Mouse (Mus musculus): ENCODE measurements around the gene Uqcc2. TPM values are rescaled to one million over a fixed set of nuclear protein-coding genes. Genes with fewer than 3 reads are reported as not detected.

Gene Uqcc2
- polyA plus RNA-seq, 1 experiment: 105 TPM

DNA sequence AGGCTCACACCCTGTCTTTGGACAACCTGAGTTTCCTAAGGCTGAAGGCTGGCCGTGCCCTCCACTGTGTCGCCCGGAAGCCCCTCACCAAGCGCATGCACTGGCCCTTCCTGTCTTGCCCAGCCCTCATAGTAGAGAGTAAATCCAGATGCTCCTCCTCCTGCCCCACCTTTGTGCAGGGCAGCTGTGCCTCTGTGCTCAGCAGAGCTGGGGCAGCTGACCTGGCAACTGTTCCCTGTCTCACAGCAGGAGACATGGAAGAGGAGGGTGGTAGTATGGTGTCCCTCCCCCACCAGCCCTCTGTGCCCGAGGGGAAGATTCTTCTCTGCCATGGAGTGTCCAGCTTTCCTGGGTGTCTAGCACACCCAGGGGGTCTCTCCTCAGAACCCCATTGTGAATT is 32.0 kb downstream of the Uqcc2 start:
- Histone ChIP-seq H3K4me1 (ENCODE audit: control insufficient read depth, insufficient read depth, low read length) (no peaks in the 10 kb centered on the region), H3K4me3 (replicated peaks; ENCODE audit: control insufficient read depth, low read depth, low read length) (no peak overlapping the region), H3K27ac (ENCODE audit: control insufficient read depth, insufficient read depth, low read depth, low read length, poor library complexity) (no peak overlapping the region)
- TF ChIP-seq CTCF (IDR thresholded peaks at IDR 0.05; ENCODE audit: control insufficient read depth, insufficient read depth, low read length): no peak
- no peak for TF ChIP-seq POLR2A (IDR thresholded peaks at IDR 0.05; ENCODE audit: borderline replicate concordance, control insufficient read depth, low read depth, low read length)
- 89% methylated on average over 5 of the region's 5 CpGs for WGBS

DNA sequence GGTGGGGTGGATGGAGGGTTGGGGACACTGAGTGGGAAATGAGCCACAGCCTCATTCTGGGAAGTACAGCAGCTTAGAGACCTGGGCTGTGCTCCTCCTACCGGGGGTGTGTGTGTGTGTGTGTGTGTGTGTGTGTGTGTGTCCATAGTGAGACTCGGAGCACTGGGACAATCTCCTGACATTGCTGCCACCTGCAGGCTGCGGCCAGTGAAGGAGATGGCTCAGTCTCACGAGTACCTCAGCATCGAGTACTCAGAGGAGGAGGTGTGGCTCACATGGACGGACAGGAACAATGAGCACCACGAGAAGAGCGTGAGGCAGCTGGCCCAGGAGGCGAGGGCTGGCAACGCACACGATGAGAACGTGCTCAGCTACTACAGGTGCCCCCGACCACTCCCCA is 38.0 kb downstream of the Uqcc2 start:
- WGBS: 72% methylated on average over 13 of the region's 13 CpGs

DNA sequence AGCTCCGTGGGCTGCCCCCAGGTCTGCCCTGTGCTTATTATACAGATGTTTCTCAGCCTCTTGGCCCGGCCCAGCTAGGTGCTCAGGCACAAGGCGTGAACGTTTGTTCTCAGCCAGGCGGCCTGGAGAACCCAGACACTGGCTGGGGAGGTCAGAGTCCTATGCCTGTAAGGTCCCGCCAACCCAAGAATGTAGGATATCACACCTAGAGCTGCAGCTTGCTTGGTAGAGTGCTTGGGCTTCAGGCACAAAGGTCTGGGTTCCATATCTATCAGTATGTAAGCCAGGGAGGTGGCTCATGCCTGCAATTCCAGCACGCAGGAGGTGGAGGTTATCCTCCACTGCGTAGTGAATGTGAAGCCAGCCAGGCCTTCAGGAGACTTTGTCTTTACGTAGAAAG is 43.6 kb downstream of the Uqcc2 start:
- 84% methylated on average over 9 of the region's 9 CpGs for WGBS
- TF ChIP-seq CTCF (IDR thresholded peaks at IDR 0.05; ENCODE audit: control insufficient read depth, insufficient read depth, low read length) (no peak), POLR2A (IDR thresholded peaks at IDR 0.05; ENCODE audit: borderline replicate concordance, control insufficient read depth, low read depth, low read length) (no peak)
- Histone ChIP-seq H3K4me1 (ENCODE audit: control insufficient read depth, insufficient read depth, low read length) (peaks cover under 1% of the 10 kb centered on the region; the same call in 1 of the 2 replicates), H3K27ac (ENCODE audit: control insufficient read depth, insufficient read depth, low read depth, low read length, poor library complexity) (no peak overlapping the region), H3K4me3 (replicated peaks; ENCODE audit: control insufficient read depth, low read depth, low read length) (no peak overlapping the region)

More for the DNA sequence above, 38.0 kb downstream of the Uqcc2 start:
- Histone ChIP-seq H3K4me1 (ENCODE audit: control insufficient read depth, insufficient read depth, low read length) (no peaks in the 10 kb centered on the region), H3K27ac (ENCODE audit: control insufficient read depth, insufficient read depth, low read depth, low read length, poor library complexity) (no peak overlapping the region), H3K4me3 (replicated peaks; ENCODE audit: control insufficient read depth, low read depth, low read length) (no peak overlapping the region)
- no peak for TF ChIP-seq POLR2A (IDR thresholded peaks at IDR 0.05; ENCODE audit: borderline replicate concordance, control insufficient read depth, low read depth, low read length)
- no peak for TF ChIP-seq CTCF (IDR thresholded peaks at IDR 0.05; ENCODE audit: control insufficient read depth, insufficient read depth, low read length)

DNA sequence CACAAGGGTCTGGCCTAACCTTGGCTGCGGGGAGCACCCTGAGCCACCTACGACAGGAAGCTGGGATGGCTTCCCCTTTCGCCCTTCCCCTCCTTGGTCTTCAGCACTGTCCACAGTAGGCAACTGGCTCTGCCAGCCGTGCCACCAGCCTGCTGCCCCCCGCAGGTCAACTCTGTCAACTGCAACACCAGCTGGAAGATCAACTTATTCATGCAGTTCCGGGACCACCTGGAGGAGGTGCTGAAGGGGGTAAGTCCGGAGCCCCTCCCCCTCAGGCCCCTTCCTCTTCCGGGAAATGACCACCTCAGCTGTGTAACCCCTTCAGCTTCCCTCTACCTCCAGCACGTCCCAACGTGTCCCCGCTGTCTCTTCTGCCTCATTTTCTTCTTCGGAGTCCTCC is 46.3 kb downstream of the Uqcc2 start:
- no peak overlapping the region for H3K27ac ChIP-seq (ENCODE audit: control insufficient read depth, insufficient read depth, low read depth, low read length, poor library complexity)
- peaks cover 6% of the 10 kb centered on the region; the same call in 1 of the 2 replicates for H3K4me1 ChIP-seq (ENCODE audit: control insufficient read depth, insufficient read depth, low read length)
- WGBS: 65% methylated on average over 12 of the region's 12 CpGs
- peak; percentile 70 for TF ChIP-seq CTCF (IDR thresholded peaks at IDR 0.05; ENCODE audit: control insufficient read depth, insufficient read depth, low read length)
- no peak for TF ChIP-seq POLR2A (IDR thresholded peaks at IDR 0.05; ENCODE audit: borderline replicate concordance, control insufficient read depth, low read depth, low read length)
- no peak overlapping the region for H3K4me3 ChIP-seq (replicated peaks; ENCODE audit: control insufficient read depth, low read depth, low read length)

DNA sequence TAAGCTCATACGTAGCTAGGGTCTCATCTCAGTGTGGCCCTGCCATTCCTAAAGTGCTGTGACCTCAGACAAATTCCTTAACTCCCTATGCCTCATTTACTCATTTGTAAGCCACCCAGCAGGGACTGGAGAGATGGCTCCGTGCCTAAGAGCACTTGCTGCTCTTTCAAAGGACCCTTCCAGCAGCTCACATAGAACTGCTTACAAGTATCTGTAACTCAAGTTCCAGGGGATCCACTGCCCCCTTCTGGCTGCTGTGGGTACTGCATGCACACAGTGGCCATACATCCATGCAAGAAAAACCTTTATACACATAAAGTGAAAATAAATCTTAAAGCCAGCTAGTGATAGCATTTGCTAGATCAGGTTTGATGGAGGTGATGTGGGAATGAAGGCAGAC is 48.0 kb downstream of the Uqcc2 start:
- H3K4me1 ChIP-seq (ENCODE audit: control insufficient read depth, insufficient read depth, low read length): peaks cover 6% of the 10 kb centered on the region; the same call in 1 of the 2 replicates
- no peak overlapping the region for H3K4me3 ChIP-seq (replicated peaks; ENCODE audit: control insufficient read depth, low read depth, low read length)
- H3K27ac ChIP-seq (ENCODE audit: control insufficient read depth, insufficient read depth, low read depth, low read length, poor library complexity): no peak overlapping the region
- 82% methylated on average over 2 of the region's 2 CpGs for WGBS
- TF ChIP-seq POLR2A (IDR thresholded peaks at IDR 0.05; ENCODE audit: borderline replicate concordance, control insufficient read depth, low read depth, low read length) (no peak), CTCF (IDR thresholded peaks at IDR 0.05; ENCODE audit: control insufficient read depth, insufficient read depth, low read length) (peak; percentile 81)

DNA sequence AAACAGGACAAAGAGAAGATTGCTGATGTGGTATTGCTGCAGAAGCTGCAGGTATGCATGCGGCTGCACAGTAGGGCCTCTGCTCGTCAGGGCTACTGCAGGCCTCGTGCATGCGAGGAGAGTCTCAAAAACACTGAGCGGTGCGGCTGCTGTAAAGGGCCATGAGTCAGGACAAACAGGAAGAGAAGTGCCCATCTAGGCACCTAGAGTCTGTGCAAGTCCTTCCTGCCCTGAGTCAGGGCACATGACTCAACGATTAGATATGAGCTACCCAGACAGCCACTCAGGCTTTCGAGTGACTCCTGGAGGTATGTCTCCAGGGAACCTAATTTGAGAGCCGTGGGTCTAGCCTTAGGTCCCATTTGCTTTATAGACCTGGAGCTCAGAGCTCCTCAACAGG is 50.1 kb downstream of the Uqcc2 start:
- TF ChIP-seq POLR2A (IDR thresholded peaks at IDR 0.05; ENCODE audit: borderline replicate concordance, control insufficient read depth, low read depth, low read length) (no peak), CTCF (IDR thresholded peaks at IDR 0.05; ENCODE audit: control insufficient read depth, insufficient read depth, low read length) (no peak)
- Histone ChIP-seq H3K4me1 (ENCODE audit: control insufficient read depth, insufficient read depth, low read length) (peaks cover 6% of the 10 kb centered on the region; the same call in 1 of the 2 replicates), H3K4me3 (replicated peaks; ENCODE audit: control insufficient read depth, low read depth, low read length) (no peak overlapping the region), H3K27ac (ENCODE audit: control insufficient read depth, insufficient read depth, low read depth, low read length, poor library complexity) (peak overlapping the region; percentile 45; the same call in 1 of the 2 replicates)
- 13% methylated on average over 9 of the region's 9 CpGs for WGBS

DNA sequence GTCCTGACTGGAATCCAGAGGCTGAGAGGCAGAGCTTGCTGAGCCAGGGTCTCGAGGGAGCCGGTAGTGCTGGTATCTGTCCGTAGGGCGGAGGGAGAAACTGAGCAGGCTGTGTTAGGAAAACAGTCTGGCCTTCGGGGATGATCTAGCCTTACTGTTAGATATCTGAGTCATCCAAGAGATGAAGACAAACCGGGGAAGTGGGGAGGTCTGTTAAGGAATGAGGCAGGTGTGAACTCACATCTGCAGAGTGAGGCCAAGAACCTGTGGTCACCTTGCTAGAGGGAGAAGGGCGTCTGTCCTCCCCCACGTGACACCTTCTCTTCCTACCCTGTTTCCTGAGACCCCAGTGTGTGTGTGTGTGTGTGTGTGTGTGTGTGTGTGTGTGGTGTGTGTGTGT is 50.9 kb downstream of the Uqcc2 start:
- Histone ChIP-seq H3K27ac (ENCODE audit: control insufficient read depth, insufficient read depth, low read depth, low read length, poor library complexity) (peak overlapping the region; percentile 22; the same call in 1 of the 2 replicates), H3K4me3 (replicated peaks; ENCODE audit: control insufficient read depth, low read depth, low read length) (no peak overlapping the region), H3K4me1 (ENCODE audit: control insufficient read depth, insufficient read depth, low read length) (peaks cover 6% of the 10 kb centered on the region; the same call in 1 of the 2 replicates)
- no peak for TF ChIP-seq POLR2A (IDR thresholded peaks at IDR 0.05; ENCODE audit: borderline replicate concordance, control insufficient read depth, low read depth, low read length)
- TF ChIP-seq CTCF (IDR thresholded peaks at IDR 0.05; ENCODE audit: control insufficient read depth, insufficient read depth, low read length): no peak
- 52% methylated on average over 8 of the region's 8 CpGs for WGBS

DNA sequence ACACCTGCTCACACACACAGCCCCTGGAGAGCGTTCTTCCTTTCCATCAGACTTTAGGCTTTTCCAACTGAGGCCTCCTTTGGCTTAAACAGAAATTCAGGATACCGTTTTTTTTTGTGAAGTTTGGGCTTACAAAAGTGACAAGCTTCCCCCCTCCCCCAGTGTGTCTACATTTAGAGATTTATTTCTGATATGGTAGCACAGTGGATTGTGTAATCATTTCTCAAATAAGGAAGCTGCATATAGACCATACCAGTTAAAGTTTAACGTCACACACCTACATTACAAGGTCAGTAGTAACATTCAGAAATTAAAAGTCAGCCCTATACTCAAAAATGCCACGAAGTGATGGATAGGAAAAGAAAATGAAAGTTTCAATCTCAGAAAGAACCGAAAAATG is 51.8 kb downstream of the Uqcc2 start:
- peaks cover 6% of the 10 kb centered on the region; the same call in 1 of the 2 replicates for H3K4me1 ChIP-seq (ENCODE audit: control insufficient read depth, insufficient read depth, low read length)
- TF ChIP-seq POLR2A (IDR thresholded peaks at IDR 0.05; ENCODE audit: borderline replicate concordance, control insufficient read depth, low read depth, low read length): no peak
- TF ChIP-seq CTCF (IDR thresholded peaks at IDR 0.05; ENCODE audit: control insufficient read depth, insufficient read depth, low read length): no peak

DNA sequence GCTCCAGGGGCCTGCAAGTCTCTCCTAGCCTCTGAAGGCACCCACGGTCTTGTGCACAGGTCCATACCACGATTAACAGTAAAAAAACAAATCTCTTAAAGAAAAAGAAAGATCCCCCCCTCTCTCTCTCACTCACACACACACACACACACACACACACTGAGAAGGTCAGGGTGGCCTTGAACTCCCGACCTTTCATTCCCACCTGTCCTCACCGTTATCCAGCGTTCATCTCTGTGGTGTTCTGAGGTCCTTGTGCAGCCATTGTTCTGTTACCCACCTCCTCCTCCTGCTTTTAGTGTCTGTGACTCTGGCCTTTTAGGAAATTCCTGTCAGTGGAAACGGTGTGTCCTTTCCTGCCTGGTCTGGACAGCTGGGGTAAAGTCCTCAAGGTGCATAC is 55.2 kb downstream of the Uqcc2 start:
- TF ChIP-seq POLR2A (IDR thresholded peaks at IDR 0.05; ENCODE audit: borderline replicate concordance, control insufficient read depth, low read depth, low read length) (no peak), CTCF (IDR thresholded peaks at IDR 0.05; ENCODE audit: control insufficient read depth, insufficient read depth, low read length) (no peak)
- H3K4me1 ChIP-seq (ENCODE audit: control insufficient read depth, insufficient read depth, low read length): peaks cover 3% of the 10 kb centered on the region; the same call in 1 of the 2 replicates
- no peak overlapping the region for H3K4me3 ChIP-seq (replicated peaks; ENCODE audit: control insufficient read depth, low read depth, low read length)
- WGBS: 87% methylated on average over 6 of the region's 6 CpGs
- H3K27ac ChIP-seq (ENCODE audit: control insufficient read depth, insufficient read depth, low read depth, low read length, poor library complexity): no peak overlapping the region

More for the DNA sequence above, 51.8 kb downstream of the Uqcc2 start:
- no peak overlapping the region for H3K4me3 ChIP-seq (replicated peaks; ENCODE audit: control insufficient read depth, low read depth, low read length)
- H3K27ac ChIP-seq (ENCODE audit: control insufficient read depth, insufficient read depth, low read depth, low read length, poor library complexity): peak overlapping the region; percentile 9; the same call in 1 of the 2 replicates
- 39% methylated on average over 5 of the region's 5 CpGs for WGBS

All from bone marrow, adult 2 months (tissue).